Mouse (Mus musculus) intestine, embryonic 14.5 days (tissue): ENCODE measurements at regions not wholly inside any gene's neighbourhood (a gene's known extent, or its start where the extent isn't known, plus 50 kb on each side); places are given as distances from the start of the nearest gene placed in this dataset.

Experiments
- ATAC-seq: fragments of 200-750 bp; cut with Nextera tagmentation; replicated peaks from 2 replicates; pipeline ENCODE4 v1.8.0; 2017; ENCODE audit warnings: low read depth, moderate number of reproducible peaks, moderate TSS enrichment, moderate library complexity; ENCODE audit not compliant: low FRiP score, low TSS enrichment
- DNase-seq: peaks from one replicate; pipeline ENCODE4 v3.0.0-alpha.2; 2018; ENCODE audit warnings: low spot score
- H3K27ac ChIP-seq: fragments of 300-500 bp; sonication (generic); 2 replicates; pipeline ENCODE4 v1.5.1; 2014; ENCODE audit warnings: low read depth, mild to moderate bottlenecking, control low read depth
- H3K27me3 ChIP-seq: fragments of 300-500 bp; sonication (generic); replicated peaks from 2 replicates; pipeline ENCODE4 v1.6.1; 2014; ENCODE audit warnings: low read length, control low read depth; ENCODE audit not compliant: control insufficient read depth, insufficient read depth
- H3K36me3 ChIP-seq: fragments of 300-500 bp; sonication (generic); 2 replicates; pipeline ENCODE4 v1.6.1; 2014; ENCODE audit warnings: low read length, control low read depth; ENCODE audit not compliant: control insufficient read depth, insufficient read depth
- H3K4me1 ChIP-seq: fragments of 300-500 bp; sonication (generic); replicated peaks from 2 replicates; pipeline ENCODE4 v1.6.1; 2014; ENCODE audit warnings: low read length, control low read depth, mixed read lengths; ENCODE audit not compliant: control insufficient read depth, insufficient read depth
- H3K4me2 ChIP-seq: fragments of 300-500 bp; sonication (generic); 2 replicates; pipeline ENCODE4 v1.6.1; 2014; ENCODE audit warnings: low read length
- H3K4me3 ChIP-seq: fragments of 300-500 bp; sonication (generic); 2 replicates; pipeline ENCODE4 v1.5.1; 2014; ENCODE audit warnings: low read depth, low read length, control low read depth, mixed read lengths
- H3K9ac ChIP-seq: fragments of 300-500 bp; sonication (generic); 2 replicates; pipeline ENCODE4 v1.6.1; 2014; ENCODE audit warnings: mild to moderate bottlenecking, low read length
- H3K9me3 ChIP-seq: fragments of 300-500 bp; sonication (generic); 2 replicates; pipeline ENCODE4 v1.6.1; 2016; ENCODE audit warnings: low read length, control low read depth; ENCODE audit not compliant: control insufficient read depth
- WGBS: fragments of 180-500 bp; shearing (Covaris S2); extraction: QIAGEN DNeasy Blood & Tissue Kit; methylation state at CpG from one replicate; pipeline ENCODE4 v1.1.7; 2014; 5-methylcytosine and 5-hydroxymethylcytosine counted together

DNA sequence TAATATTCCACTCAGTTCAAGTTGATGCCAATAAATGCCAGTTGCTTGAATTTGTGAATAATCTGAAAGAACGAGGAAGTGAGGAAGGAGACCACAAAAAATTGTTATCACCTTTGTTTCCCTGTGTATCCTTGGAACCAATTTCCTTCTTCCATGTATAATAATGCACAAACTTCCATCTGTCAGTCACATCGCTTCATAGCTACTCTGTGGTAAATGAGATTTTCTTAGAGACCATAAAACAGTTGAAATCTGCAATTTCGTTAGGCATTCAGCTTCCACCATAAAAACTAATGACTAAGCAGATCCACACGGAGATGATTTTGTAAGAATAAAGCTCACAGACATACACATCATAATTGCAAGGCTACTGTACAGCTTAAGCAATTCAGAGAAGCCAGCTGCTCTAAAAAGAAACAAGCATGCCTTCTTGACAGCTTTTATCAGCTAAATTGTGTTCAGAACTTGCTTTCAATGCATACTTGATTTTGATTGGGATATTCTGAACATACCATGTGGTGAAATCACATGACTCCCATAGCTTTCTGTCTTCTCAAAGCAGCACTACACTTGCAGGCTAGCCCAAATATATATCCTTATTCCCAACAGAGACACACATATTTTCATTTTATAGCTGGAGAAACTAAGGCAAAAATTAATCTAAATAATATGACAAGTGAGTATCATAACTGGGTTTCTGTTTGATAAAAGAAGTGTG is 232.3 kb upstream of the Dlgap1 start:
- Histone ChIP-seq H3K27me3 (no peaks in the 10 kb centered on the region), H3K36me3 (no peaks in the 10 kb centered on the region), H3K4me2 (no peak overlapping the region), H3K27ac (no peak overlapping the region), H3K4me1 (no peaks in the 10 kb centered on the region), H3K9me3 (no peaks in the 10 kb centered on the region), H3K4me3 (no peak overlapping the region), H3K9ac (no peak overlapping the region)
- ATAC-seq (no peak), DNase-seq (no peak)
- WGBS = 78% methylated on average over 4 of the region's 4 CpGs

DNA sequence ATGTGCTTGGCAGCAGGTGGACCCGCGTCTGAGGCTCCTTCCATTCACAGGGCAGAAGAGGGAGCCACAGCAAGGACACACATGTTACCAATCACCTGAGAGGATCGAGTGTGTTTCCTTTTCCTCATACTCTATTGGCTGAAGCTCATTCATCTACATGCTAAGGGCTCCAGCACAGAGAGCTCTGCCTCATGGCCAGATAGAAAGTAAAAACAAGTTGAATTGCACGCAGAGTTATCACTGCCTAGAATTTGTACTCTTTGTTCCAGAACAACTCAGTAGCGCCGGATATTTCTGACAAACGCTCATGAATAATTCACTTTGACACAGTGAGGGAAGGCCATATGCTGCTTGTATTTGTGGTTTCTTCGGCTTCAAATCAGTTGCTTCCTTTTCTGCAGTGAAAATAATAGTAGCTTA is 199.9 kb upstream of the Dlgap1 start:
- no peaks in the 10 kb centered on the region for H3K9me3 ChIP-seq
- H3K4me3 ChIP-seq = no peak overlapping the region
- no peaks in the 10 kb centered on the region for H3K36me3 ChIP-seq
- no peaks in the 10 kb centered on the region for H3K4me1 ChIP-seq
- no peaks in the 10 kb centered on the region for H3K27me3 ChIP-seq
- ATAC-seq = no peak
- no peak overlapping the region for H3K27ac ChIP-seq
- H3K9ac ChIP-seq = no peak overlapping the region
- peak; percentile 50 for DNase-seq
- WGBS = 85% methylated on average over 8 of the region's 8 CpGs
- H3K4me2 ChIP-seq = no peak overlapping the region

DNA sequence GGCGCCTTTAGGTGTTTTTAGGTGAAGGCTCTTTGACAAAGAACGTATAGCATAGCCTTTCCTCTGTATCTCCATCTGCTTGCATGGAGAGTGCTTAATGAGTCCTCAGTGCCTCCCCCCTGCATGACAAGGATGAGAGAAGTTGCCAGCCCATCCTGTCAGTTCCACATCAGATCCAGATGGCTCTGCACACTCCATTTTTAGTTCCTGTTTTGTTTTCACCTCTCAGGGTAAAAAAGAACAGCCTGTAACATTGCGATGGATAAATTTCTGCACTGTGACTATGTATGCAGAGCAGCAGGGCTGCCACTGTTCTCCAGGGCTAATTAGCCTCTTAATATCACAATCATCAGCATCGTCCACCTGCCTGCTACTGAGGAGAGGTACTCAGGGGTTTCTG is 198.8 kb upstream of the Dlgap1 start:
- Histone ChIP-seq H3K9me3 (no peaks in the 10 kb centered on the region), H3K27me3 (no peaks in the 10 kb centered on the region), H3K4me1 (no peaks in the 10 kb centered on the region), H3K36me3 (no peaks in the 10 kb centered on the region), H3K9ac (no peak overlapping the region), H3K4me2 (no peak overlapping the region), H3K27ac (no peak overlapping the region), H3K4me3 (no peak overlapping the region)
- ATAC-seq = no peak
- WGBS = 81% methylated on average over 4 of the region's 4 CpGs
- DNase-seq = no peak

DNA sequence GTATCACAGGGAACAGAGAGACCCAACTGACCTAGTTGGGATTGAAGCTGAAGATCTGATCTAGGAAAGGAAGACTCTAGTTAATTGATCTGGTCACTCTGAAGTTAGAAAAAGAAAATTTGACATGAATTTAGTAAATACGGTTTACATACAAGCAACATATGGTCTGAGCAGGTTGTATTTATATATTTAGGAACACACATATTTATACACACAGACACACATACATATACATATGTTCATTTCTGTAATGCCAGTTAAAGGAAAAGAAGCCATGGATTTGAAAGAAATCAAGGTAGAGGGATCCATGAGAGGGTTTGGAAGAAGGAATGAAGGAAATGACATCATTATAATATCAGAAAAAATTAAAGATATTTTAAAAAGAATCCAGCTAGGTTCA is 187.7 kb upstream of the Dlgap1 start:
- Histone ChIP-seq H3K9ac (no peak overlapping the region), H3K9me3 (no peaks in the 10 kb centered on the region), H3K36me3 (no peaks in the 10 kb centered on the region), H3K27ac (no peak overlapping the region), H3K27me3 (no peaks in the 10 kb centered on the region), H3K4me3 (no peak overlapping the region), H3K4me2 (no peak overlapping the region), H3K4me1 (no peaks in the 10 kb centered on the region)
- 92% methylated on average over 1 of the region's 1 CpGs for WGBS
- ATAC-seq (no peak), DNase-seq (no peak)

DNA sequence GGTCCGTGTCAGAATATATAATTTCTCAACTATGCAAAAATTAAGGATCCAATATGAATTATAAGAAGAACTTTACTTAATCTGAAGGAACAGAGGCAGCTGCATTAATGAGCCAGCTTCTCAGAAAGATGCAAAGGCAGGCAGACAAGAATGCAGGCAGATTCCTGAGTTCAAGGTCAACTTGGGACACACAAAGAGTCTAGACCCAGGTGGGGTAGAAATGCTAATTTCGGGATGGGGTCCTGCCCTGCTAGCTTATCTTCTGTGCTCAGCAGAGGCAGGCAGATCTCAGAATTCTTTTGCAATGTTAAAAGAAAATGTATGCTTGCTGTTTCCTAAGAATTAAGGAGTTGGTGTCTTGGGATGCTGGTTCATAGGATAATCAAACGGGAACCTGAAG is 181.9 kb upstream of the Dlgap1 start:
- no peak overlapping the region for H3K4me2 ChIP-seq
- DNase-seq (no peak), ATAC-seq (no peak)
- H3K27ac ChIP-seq = no peak overlapping the region
- H3K4me3 ChIP-seq = no peak overlapping the region
- no peaks in the 10 kb centered on the region for H3K4me1 ChIP-seq
- no peaks in the 10 kb centered on the region for H3K9me3 ChIP-seq
- WGBS = 78% methylated on average over 3 of the region's 3 CpGs
- no peaks in the 10 kb centered on the region for H3K36me3 ChIP-seq
- H3K27me3 ChIP-seq = no peaks in the 10 kb centered on the region
- no peak overlapping the region for H3K9ac ChIP-seq

DNA sequence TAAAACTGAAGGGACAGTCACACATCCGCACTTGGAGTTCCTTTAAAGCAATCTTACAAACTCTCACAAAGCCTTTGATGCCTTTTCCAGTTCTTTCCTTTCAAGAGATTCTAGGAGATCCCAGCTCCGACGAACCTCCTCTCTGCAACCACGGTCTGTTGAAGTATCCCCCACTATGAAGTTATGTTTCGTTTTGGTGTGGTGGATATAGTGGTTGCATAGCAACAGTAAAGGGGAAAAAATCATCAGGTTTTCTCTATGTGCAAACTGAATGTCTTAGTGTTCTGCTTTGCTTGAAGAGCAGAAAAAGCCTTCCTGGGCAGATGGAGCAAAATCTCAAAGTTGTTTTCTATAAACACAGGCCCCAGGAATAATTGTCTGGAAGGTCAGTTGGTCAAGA is 147.4 kb upstream of the Dlgap1 start:
- Histone ChIP-seq H3K4me1 (no peaks in the 10 kb centered on the region), H3K4me2 (no peak overlapping the region), H3K9me3 (no peaks in the 10 kb centered on the region), H3K4me3 (no peak overlapping the region), H3K36me3 (no peaks in the 10 kb centered on the region), H3K9ac (no peak overlapping the region), H3K27me3 (no peaks in the 10 kb centered on the region), H3K27ac (no peak overlapping the region)
- no peak for ATAC-seq
- DNase-seq = no peak
- WGBS = 80% methylated on average over 5 of the region's 5 CpGs

DNA sequence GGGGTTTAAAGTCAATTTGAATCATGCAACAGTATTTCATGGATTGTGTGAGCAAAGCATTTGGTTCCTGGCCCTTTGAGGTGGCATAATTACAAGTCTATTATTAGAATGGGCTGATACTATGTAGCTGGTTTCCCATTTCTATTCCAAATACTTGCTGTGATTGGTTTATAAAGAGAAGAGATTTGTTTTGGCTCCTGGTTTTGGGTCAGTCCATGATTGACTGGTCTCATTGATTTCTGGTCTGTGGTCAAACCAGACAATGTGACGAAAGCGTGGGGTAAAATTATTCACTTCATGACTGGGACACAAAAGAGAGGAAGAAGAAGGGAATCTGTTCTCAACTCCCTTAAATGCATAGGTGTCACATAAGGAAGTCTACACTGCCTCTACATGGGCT is 147.0 kb upstream of the Dlgap1 start:
- H3K27me3 ChIP-seq = no peaks in the 10 kb centered on the region

DNA sequence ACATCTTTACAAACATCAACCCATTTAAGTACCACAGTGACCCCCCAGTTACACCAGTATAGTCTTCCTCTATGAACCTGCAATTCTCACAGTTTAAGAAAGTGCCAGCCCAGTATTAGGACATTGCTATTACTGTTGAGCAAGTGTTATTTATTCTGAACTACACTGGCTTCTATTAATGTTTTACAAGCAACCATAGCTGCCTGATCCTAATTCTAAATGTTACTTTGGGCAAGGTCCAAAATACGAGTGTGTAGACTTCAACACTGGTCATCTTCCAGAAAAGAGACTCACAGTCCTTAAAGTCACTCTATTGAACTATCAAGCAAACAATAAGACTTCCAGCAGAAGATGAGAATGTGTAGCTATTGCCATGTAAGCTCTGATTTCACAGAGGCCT is 146.0 kb upstream of the Dlgap1 start:
- Histone ChIP-seq H3K36me3 (no peaks in the 10 kb centered on the region), H3K27ac (no peak overlapping the region), H3K4me2 (no peak overlapping the region), H3K27me3 (no peaks in the 10 kb centered on the region), H3K4me3 (no peak overlapping the region), H3K4me1 (no peaks in the 10 kb centered on the region), H3K9me3 (no peaks in the 10 kb centered on the region), H3K9ac (no peak overlapping the region)
- ATAC-seq (no peak), DNase-seq (no peak)
- WGBS = 88% methylated on average over 1 of the region's 1 CpGs

More for the DNA sequence above, 147.0 kb upstream of the Dlgap1 start:
- no peak overlapping the region for H3K9ac ChIP-seq
- H3K36me3 ChIP-seq = no peaks in the 10 kb centered on the region
- DNase-seq (no peak), ATAC-seq (no peak)
- H3K4me3 ChIP-seq = no peak overlapping the region
- H3K27ac ChIP-seq = no peak overlapping the region
- H3K4me1 ChIP-seq = no peaks in the 10 kb centered on the region
- WGBS = 89% methylated on average over 2 of the region's 2 CpGs
- H3K4me2 ChIP-seq = no peak overlapping the region
- H3K9me3 ChIP-seq = no peaks in the 10 kb centered on the region

DNA sequence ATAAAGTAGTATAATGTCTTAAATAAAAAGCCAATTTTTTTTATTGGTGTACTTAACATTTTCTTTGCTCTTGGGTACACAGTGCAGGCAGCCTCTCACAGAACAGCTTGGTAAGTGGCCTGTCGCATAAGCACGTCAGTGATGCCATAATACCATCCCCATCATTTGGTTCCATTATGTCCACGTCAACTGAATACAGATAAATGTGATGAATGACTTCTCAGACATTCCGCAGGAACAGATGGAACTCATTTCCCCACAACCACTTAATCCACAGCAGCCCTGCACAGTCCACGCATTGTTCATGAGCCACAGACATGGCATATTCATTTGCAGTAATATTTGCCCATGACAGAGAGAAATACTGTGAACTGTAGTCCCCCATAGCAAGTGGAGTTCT is 127.6 kb upstream of the Dlgap1 start:
- Histone ChIP-seq H3K27me3 (no peaks in the 10 kb centered on the region), H3K9ac (no peak overlapping the region), H3K27ac (no peak overlapping the region), H3K4me3 (no peak overlapping the region), H3K4me2 (no peak overlapping the region), H3K36me3 (no peaks in the 10 kb centered on the region), H3K4me1 (no peaks in the 10 kb centered on the region), H3K9me3 (no peaks in the 10 kb centered on the region)
- 66% methylated on average over 5 of the region's 5 CpGs for WGBS
- ATAC-seq (no peak), DNase-seq (no peak)
